Mouse (Mus musculus) hindbrain, embryonic 11.5 days (tissue): ENCODE results near the gene Hfe. TPM values are rescaled to one million over a fixed set of nuclear protein-coding genes. Genes with fewer than 3 reads are reported as not detected.

Source experiments
- ATAC-seq: fragments of 200-750 bp; cut with Nextera tagmentation; 2 replicates; pipeline ENCODE4 v1.8.0; 2017; ENCODE audit warnings: mild to moderate bottlenecking, moderate TSS enrichment, moderate library complexity; ENCODE audit not compliant: low FRiP score
- DNase-seq: peaks from one replicate; pipeline ENCODE4 v3.0.0-alpha.2; 2015; ENCODE audit warnings: low spot score
- H3K27ac ChIP-seq: fragments of 300-500 bp; sonication (generic); 2 replicates; pipeline ENCODE4 v1.5.1; 2014; ENCODE audit warnings: mild to moderate bottlenecking, low read depth, low read length
- H3K27me3 ChIP-seq: fragments of 300-500 bp; sonication (generic); 2 replicates; pipeline ENCODE4 v1.6.1; 2014; ENCODE audit warnings: mild to moderate bottlenecking, low read length, moderate library complexity, mixed read lengths; ENCODE audit not compliant: control insufficient read depth, insufficient read depth
- H3K36me3 ChIP-seq: fragments of 300-500 bp; sonication (generic); 2 replicates; pipeline ENCODE4 v1.6.1; 2014; ENCODE audit warnings: mild to moderate bottlenecking, low read length, moderate library complexity, mixed read lengths; ENCODE audit not compliant: control insufficient read depth, insufficient read depth
- H3K4me1 ChIP-seq: fragments of 300-500 bp; sonication (generic); replicated peaks from 2 replicates; pipeline ENCODE4 v1.6.1; 2014; ENCODE audit warnings: low read length, mixed read lengths; ENCODE audit not compliant: control insufficient read depth, insufficient read depth
- H3K4me2 ChIP-seq: fragments of 300-500 bp; sonication (generic); replicated peaks from 2 replicates; pipeline ENCODE4 v1.6.1; 2014; ENCODE audit warnings: mild to moderate bottlenecking, low read depth, low read length
- H3K4me3 ChIP-seq: fragments of 300-500 bp; sonication (generic); 2 replicates; pipeline ENCODE4 v1.5.1; 2014; ENCODE audit warnings: low read depth, low read length
- H3K9ac ChIP-seq: fragments of 300-500 bp; sonication (generic); 2 replicates; pipeline ENCODE4 v1.6.1; 2014; ENCODE audit warnings: low read depth, low read length
- H3K9me3 ChIP-seq: fragments of 300-500 bp; sonication (generic); 2 replicates; pipeline ENCODE4 v1.6.1; 2016; ENCODE audit warnings: low read length; ENCODE audit not compliant: control insufficient read depth
- WGBS: fragments of 180-500 bp; shearing (Covaris S2); extraction: QIAGEN DNeasy Blood & Tissue Kit; methylation state at CpG from one replicate; pipeline ENCODE4 v1.1.7; 2014; 5-methylcytosine and 5-hydroxymethylcytosine counted together
- polyA plus RNA-seq: library from polyadenylated mRNA; unstranded; fragments of >200 nt; fragmentation: Nextera tagmentation; extraction: Ambion mirVana; gene quantifications from 2 replicates; pipeline ENCODE4 v1.2.1, GENCODE M21; 2014

Hfe gene
- polyA plus RNA-seq, 1 experiment from 2014 or later: 3.4 TPM

DNA sequence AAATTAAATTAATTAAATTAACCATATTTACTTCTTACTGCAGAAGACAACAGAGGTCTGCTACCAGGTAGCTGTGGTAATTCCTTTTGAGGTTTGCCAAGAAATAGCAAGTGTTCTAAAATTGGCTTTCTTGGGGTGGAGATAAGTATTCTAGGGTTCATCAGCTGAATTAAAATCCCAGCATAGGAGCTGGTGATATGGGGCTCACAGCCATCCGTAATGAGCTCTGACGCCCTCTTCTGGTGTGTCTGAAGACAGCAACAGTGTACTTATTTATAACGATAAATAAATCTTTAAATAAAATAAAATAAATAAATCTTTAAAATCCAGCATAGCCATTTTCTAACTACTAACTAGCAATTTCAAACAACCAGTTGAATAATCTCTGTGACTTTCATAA lies 10.9 kb downstream of the Hfe start:
- ATAC-seq (no peak), DNase-seq (no peak)
- Histone ChIP-seq H3K9ac (no peak overlapping the region), H3K27ac (no peak overlapping the region), H3K4me2 (no peak overlapping the region), H3K4me3 (no peak overlapping the region), H3K36me3 (no peaks in the 10 kb centered on the region), H3K27me3 (no peaks in the 10 kb centered on the region), H3K4me1 (no peaks in the 10 kb centered on the region), H3K9me3 (no peaks in the 10 kb centered on the region)
- 65% methylated on average over 3 of the region's 3 CpGs for WGBS

DNA sequence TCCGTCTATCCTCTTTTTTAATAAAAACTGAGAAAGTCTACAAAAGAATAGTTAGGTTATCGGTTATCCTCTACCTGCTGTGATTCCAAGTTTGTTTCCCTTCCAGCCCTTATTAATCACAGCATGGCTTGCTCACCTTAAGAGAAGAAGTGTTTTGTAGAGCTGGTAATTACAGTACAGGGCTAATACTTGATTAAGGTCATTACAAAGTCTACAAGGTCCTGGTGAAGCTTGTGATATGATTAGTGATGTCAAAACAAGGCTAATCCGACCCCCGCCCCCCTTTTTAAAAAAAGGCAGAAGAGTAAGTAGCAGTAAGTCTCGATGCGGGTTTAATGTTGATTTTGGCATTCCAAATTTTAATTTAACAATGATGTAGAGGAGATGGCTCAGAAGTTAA lies 11.7 kb downstream of the Hfe start:
- Histone ChIP-seq H3K4me3 (no peak overlapping the region), H3K9ac (no peak overlapping the region), H3K4me1 (no peaks in the 10 kb centered on the region), H3K27me3 (no peaks in the 10 kb centered on the region), H3K36me3 (no peaks in the 10 kb centered on the region), H3K4me2 (no peak overlapping the region), H3K27ac (peak overlapping the region; percentile 49), H3K9me3 (no peaks in the 10 kb centered on the region)
- ATAC-seq: no peak
- WGBS: 72% methylated on average over 6 of the region's 6 CpGs
- DNase-seq: no peak

DNA sequence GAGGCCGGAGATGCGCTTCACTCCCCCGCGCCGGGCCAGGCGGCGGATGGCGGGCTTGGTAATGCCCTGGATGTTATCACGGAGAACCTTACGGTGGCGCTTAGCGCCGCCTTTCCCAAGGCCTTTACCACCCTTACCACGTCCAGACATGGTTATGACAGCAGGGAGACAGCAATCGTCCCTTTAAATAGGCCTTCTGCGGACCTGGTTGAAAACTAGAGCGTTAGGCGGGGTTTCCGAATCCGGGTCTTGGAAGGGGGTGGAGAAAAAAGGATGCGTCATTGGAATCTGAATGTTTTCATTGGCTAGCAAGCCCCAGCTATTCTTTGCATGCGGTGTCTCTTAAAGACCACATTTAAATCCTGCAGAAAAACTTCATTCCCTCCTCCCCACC lies 12.4 kb downstream of the Hfe start, which contains the start of gene Hist1h4c:
TSS of gene Hist1h4c (minus strand) at position 155 of the 394 bp plus-strand sequence.
- Histone ChIP-seq H3K36me3 (no peaks in the 10 kb centered on the region), H3K4me2 (peak within 1 kb of the TSS; percentile 49), H3K4me1 (no peaks in the 10 kb centered on the region), H3K27ac (peak within 1 kb of the TSS; percentile 71), H3K9me3 (no peaks in the 10 kb centered on the region), H3K27me3 (no peaks in the 10 kb centered on the region), H3K4me3 (peak within 1 kb of the TSS; percentile 42), H3K9ac (peak within 1 kb of the TSS; percentile 56)
- ATAC-seq: peak; percentile 97
- DNase-seq: peak; percentile 99
- WGBS: under 1% methylated on average over 20 of the region's 22 CpGs

DNA sequence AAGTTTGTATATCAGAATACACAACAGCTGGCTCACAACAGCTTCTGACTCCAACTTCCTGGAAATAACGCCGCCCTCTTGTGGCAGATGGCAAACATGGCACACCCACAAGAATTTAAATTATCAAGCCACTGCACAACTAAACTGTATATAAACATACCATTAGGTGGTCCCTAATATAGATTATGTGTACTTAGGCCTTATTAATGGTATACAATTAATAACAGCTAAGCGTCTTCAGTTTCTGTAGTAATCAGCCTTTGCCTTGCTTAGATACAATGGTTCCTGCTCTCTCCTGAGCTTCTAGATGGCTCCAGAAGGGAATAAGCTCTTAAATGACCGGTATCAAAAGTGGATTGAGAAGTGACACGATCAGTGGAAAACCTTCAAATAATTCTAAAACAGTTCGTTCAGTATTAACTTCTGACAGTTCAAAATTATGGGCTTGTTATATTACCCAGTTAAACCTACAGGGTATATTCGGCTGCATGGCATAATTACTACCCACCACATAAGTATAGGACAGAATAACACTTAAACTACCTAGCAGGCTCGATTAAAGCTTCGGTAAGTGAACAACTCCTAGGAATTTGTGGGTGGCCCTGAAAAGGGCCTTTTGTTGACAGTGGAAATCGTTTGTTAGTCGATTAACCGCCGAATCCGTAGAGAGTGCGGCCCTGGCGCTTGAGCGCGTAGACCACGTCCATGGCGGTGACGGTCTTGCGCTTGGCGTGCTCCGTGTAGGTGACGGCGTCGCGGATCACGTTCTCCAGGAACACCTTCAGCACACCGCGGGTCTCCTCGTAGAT lies 13.0 kb downstream of the Hfe start:
- Histone ChIP-seq H3K27me3 (no peaks in the 10 kb centered on the region), H3K27ac (peak overlapping the region; percentile 71), H3K36me3 (no peaks in the 10 kb centered on the region), H3K4me3 (peak overlapping the region; percentile 42), H3K9me3 (no peaks in the 10 kb centered on the region), H3K4me1 (no peaks in the 10 kb centered on the region), H3K4me2 (peak overlapping the region; percentile 49), H3K9ac (peak overlapping the region; percentile 56)
- peak; percentile 87 for ATAC-seq
- DNase-seq: peak; percentile 82
- 1% methylated on average over 21 of the region's 32 CpGs for WGBS

DNA sequence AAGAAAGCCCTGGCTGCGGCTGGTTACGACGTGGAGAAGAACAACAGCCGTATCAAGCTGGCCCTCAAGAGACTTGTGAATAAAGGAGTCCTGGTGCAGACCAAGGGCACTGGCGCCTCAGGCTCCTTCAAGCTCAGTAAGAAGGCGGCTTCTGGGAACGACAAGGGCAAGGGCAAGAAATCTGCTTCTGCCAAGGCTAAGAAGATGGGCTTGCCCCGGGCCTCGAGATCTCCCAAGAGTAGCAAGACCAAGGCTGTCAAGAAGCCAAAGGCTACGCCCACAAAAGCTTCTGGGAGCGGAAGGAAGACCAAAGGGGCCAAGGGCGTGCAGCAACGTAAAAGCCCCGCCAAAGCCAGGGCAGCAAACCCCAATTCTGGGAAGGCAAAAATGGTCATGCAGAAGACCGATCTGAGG lies 14.6 kb downstream of the Hfe start:
- Histone ChIP-seq H3K4me1 (no peaks in the 10 kb centered on the region), H3K4me2 (no peak overlapping the region), H3K9me3 (no peaks in the 10 kb centered on the region), H3K36me3 (no peaks in the 10 kb centered on the region), H3K4me3 (no peak overlapping the region), H3K27ac (no peak overlapping the region), H3K9ac (no peak overlapping the region), H3K27me3 (no peaks in the 10 kb centered on the region)
- DNase-seq: no peak
- 63% methylated on average over 13 of the region's 15 CpGs for WGBS
- no peak for ATAC-seq

DNA sequence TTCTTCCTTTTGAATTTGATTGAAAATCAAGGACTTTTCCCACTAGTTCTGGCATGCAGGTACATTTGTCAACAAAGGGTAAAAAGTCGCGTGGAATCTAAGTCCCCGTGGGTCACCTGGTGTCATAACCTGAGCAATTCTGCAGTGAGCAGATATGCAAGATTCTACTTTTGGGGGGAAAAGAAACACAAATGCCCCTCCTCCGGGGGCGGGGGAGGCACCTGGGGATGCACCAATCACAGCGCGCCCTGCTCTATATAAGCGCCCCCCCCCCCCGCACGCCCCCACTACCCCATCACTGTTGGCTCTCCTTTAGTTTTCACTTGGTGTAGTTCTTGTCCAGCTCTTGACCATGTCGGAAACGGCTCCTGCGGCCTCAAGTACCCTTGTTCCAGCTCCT lies 15.1 kb downstream of the Hfe start, which contains the start of gene Hist1h1t:
TSS of gene Hist1h1t (plus strand) at position 301 of the 400 bp plus-strand sequence.
- Histone ChIP-seq H3K27me3 (no peaks in the 10 kb centered on the region), H3K36me3 (no peaks in the 10 kb centered on the region), H3K4me3 (no peak within 1 kb of the TSS), H3K27ac (no peak within 1 kb of the TSS), H3K9me3 (no peaks in the 10 kb centered on the region), H3K9ac (no peak within 1 kb of the TSS), H3K4me2 (no peak within 1 kb of the TSS), H3K4me1 (no peaks in the 10 kb centered on the region)
- 48% methylated on average over 13 of the region's 13 CpGs for WGBS
- ATAC-seq: no peak
- DNase-seq: no peak

DNA sequence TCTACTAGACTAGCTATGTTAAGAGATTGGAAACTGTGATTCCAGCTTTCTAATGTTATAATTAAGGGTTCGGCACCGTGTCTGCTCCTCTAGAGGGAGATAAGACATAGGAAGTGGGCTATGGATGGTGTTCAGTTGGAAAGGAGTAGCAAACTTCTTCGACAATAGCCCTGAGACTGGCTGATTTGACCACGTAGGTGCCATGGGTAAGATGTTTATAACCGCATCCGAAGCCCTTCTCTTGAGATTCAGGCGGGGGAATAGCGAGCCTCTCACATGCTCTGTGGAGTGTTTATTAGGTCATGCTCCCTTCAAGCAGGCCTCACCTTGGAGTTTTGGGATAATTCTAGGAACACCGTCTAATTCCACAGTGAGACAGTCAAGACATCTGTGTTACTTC lies 15.7 kb downstream of the Hfe start:
- Histone ChIP-seq H3K4me1 (no peaks in the 10 kb centered on the region), H3K9me3 (no peaks in the 10 kb centered on the region), H3K4me3 (no peak overlapping the region), H3K4me2 (no peak overlapping the region), H3K9ac (no peak overlapping the region), H3K36me3 (no peaks in the 10 kb centered on the region), H3K27me3 (no peaks in the 10 kb centered on the region), H3K27ac (no peak overlapping the region)
- DNase-seq (no peak), ATAC-seq (no peak)
- WGBS: 96% methylated on average over 9 of the region's 9 CpGs

DNA sequence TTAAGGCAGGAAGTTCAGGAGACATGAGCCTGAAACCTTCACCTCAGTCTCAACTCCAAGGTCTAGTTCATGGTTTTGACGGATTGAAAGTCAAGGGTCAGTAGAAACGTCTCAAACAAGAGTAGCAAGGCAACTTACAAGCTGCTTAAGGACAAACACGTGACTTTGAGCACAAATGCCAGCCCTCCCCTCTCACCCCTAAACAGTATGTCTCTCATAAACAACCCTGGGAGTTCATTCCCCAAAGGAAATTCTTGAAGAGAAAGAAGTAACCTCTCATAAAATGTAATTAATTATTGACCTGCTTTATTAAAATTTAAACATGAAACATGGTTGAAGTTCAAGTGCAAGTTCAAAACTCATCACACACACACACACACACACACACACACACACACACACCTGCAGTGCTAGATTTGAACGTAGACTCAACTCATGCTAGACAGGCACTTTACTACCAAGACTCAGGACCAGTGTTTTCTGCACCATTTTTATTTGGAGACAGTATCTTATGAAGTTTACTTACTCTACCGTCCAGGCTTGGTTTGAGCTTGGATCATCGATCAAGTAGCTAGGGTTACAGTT lies 16.7 kb downstream of the Hfe start:
- DNase-seq (no peak), ATAC-seq (no peak)
- Histone ChIP-seq H3K4me3 (no peak overlapping the region), H3K27ac (no peak overlapping the region), H3K9me3 (no peaks in the 10 kb centered on the region), H3K4me2 (no peak overlapping the region), H3K27me3 (no peaks in the 10 kb centered on the region), H3K4me1 (no peaks in the 10 kb centered on the region), H3K9ac (no peak overlapping the region), H3K36me3 (no peaks in the 10 kb centered on the region)
- 88% methylated on average over 6 of the region's 6 CpGs for WGBS

DNA sequence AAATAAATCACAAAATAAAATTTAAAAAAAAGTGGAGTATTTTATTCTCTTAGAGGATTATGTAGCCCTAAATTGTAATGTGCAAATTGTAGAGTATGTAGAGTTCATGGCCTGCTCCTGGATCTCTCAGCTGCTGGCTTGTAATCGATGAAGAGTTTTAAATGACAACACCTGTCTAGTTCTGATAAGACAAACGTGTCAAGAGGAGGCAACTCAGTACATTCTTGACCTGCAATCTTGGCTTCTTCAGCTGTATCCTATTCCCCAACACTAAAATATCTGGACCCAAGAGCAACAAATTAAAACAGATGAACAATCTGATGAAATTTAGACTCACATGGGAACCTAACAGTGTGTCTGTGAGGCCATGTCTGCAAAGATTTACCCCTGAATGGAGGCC lies 21.2 kb downstream of the Hfe start:
- no peak overlapping the region for H3K27ac ChIP-seq
- WGBS: 85% methylated on average over 2 of the region's 2 CpGs
- H3K9ac ChIP-seq: no peak overlapping the region
- H3K27me3 ChIP-seq: no peaks in the 10 kb centered on the region
- no peak overlapping the region for H3K4me3 ChIP-seq
- H3K4me2 ChIP-seq: no peak overlapping the region
- no peak for ATAC-seq
- DNase-seq: no peak
- H3K9me3 ChIP-seq: no peaks in the 10 kb centered on the region
- H3K4me1 ChIP-seq: no peaks in the 10 kb centered on the region
- no peaks in the 10 kb centered on the region for H3K36me3 ChIP-seq
